Mouse (Mus musculus): ENCODE measurements around the gene Tenm2. TPM values are rescaled to one million over a fixed set of nuclear protein-coding genes. Genes with fewer than 3 reads are reported as not detected.

Tenm2 gene
- total and polyA plus RNA-seq, 3 experiments, result not detected

- no peaks in the 10 kb centered on the region for H3K36me3 ChIP-seq (ENCODE audit: control insufficient read depth in 1 of 2, insufficient read depth in 2 of 2, low read length in 2 of 2)
- no peak overlapping the region for H3K27ac ChIP-seq (ENCODE audit: control insufficient read depth, low read depth, low read length)
- H3K9me3 ChIP-seq (replicated peaks; ENCODE audit: insufficient read depth, low read length), result no peaks in the 10 kb centered on the region
- no peak overlapping the region for H3K9ac ChIP-seq (ENCODE audit: control insufficient read depth, low read depth, low read length, poor library complexity, severe bottlenecking)
- no peak for TF ChIP-seq BHLHE40 (IDR thresholded peaks at IDR 0.05; ENCODE audit: borderline replicate concordance, low read depth, low read length)
- no peak for TF ChIP-seq MAZ (IDR thresholded peaks at IDR 0.05; ENCODE audit: low read depth, low read length)
- no peak for TF ChIP-seq CTCF (IDR thresholded peaks at IDR 0.05 in 2 of 3, conservative IDR thresholded peaks at IDR 0.05 in 1 of 3; ENCODE audit: control insufficient read depth in 1 of 3, insufficient read depth in 1 of 3, low read depth in 2 of 3, low read length in 3 of 3, poor library complexity in 1 of 3, severe bottlenecking in 1 of 3)
- TF ChIP-seq RAD21 (IDR thresholded peaks at IDR 0.05; ENCODE audit: low read depth, low read length), result no peak
- no peak for TF ChIP-seq CHD2 (IDR thresholded peaks at IDR 0.05; ENCODE audit: low read length)
- no peaks in the 10 kb centered on the region for H3K4me1 ChIP-seq (ENCODE audit: control insufficient read depth in 1 of 2, insufficient read depth in 2 of 2, low read length in 2 of 2)
- no peak overlapping the region for H3K4me3 ChIP-seq (ENCODE audit: control insufficient read depth in 1 of 2, insufficient read depth in 1 of 2, low read depth in 2 of 2, low read length in 2 of 2)
- no peaks in the 10 kb centered on the region for H3K79me2 ChIP-seq (ENCODE audit: control insufficient read depth, insufficient read depth, low read length, poor library complexity)
- DNase-seq (ENCODE audit: low read depth, low spot score), result no peak
- no peaks in the 10 kb centered on the region for H3K27me3 ChIP-seq (ENCODE audit: control insufficient read depth in 1 of 2, insufficient read depth in 2 of 2, low read length in 2 of 2)
Observed at GRCm38 (mm10) chr11:36350264-36350663, 885.5 kb downstream of the Tenm2 start.

DNA sequence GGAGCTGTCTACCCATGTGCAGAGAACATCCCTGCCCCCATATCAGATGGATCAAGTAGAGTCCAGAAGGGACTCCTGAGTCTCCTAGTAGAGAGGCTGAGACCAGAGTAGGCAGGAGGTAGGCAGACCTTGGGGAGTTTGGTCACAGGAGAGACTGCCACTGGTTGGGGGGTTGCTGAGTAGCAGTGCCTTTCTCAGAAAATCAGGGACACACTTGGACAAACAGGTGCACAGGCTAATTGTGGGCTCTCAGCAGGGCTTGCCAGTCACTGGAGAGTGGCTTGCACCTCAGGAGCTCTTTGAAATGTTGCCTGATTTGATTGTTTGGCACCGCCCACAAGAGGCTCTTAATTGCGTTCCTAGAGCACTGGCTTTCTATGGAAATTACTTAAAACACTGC, 885.9 kb downstream of the Tenm2 start:
- Histone ChIP-seq H3K79me2 (ENCODE audit: control insufficient read depth, insufficient read depth, low read length, poor library complexity) (no peaks in the 10 kb centered on the region), H3K4me1 (ENCODE audit: control insufficient read depth in 1 of 2, insufficient read depth in 2 of 2, low read length in 2 of 2) (no peaks in the 10 kb centered on the region), H3K4me3 (ENCODE audit: control insufficient read depth in 1 of 2, insufficient read depth in 1 of 2, low read depth in 2 of 2, low read length in 2 of 2) (no peak overlapping the region), H3K27me3 (ENCODE audit: control insufficient read depth in 1 of 2, insufficient read depth in 2 of 2, low read length in 2 of 2) (no peaks in the 10 kb centered on the region), H3K36me3 (ENCODE audit: control insufficient read depth in 1 of 2, insufficient read depth in 2 of 2, low read length in 2 of 2) (no peaks in the 10 kb centered on the region), H3K27ac (ENCODE audit: control insufficient read depth, low read depth, low read length) (no peak overlapping the region), H3K9ac (ENCODE audit: control insufficient read depth, low read depth, low read length, poor library complexity, severe bottlenecking) (no peak overlapping the region), H3K9me3 (replicated peaks; ENCODE audit: insufficient read depth, low read length) (no peaks in the 10 kb centered on the region)
- TF ChIP-seq MAFK (IDR thresholded peaks at IDR 0.05; ENCODE audit: borderline replicate concordance, low read depth, low read length), result no peak
- no peak for TF ChIP-seq TCF12 (IDR thresholded peaks at IDR 0.05; ENCODE audit: low read depth, low read length)
- TF ChIP-seq ZC3H11A (IDR thresholded peaks at IDR 0.05; ENCODE audit: low read depth, low read length), result no peak
- TF ChIP-seq UBTF (IDR thresholded peaks at IDR 0.05; ENCODE audit: borderline replicate concordance, insufficient read depth, low read depth, low read length), result no peak
- no peak for TF ChIP-seq MYB (IDR thresholded peaks at IDR 0.05; ENCODE audit: low read depth, low read length)
- no peak for TF ChIP-seq EP300 (IDR thresholded peaks at IDR 0.05; ENCODE audit: low read depth in 1 of 2, low read length in 2 of 2)
- TF ChIP-seq NRF1 (IDR thresholded peaks at IDR 0.05; ENCODE audit: insufficient read depth, low read depth, low read length, poor library complexity, severe bottlenecking), result no peak
- no peak for TF ChIP-seq ZKSCAN1 (IDR thresholded peaks at IDR 0.05; ENCODE audit: low read depth, low read length)
- no peak for TF ChIP-seq MXI1 (IDR thresholded peaks at IDR 0.05; ENCODE audit: low read depth, low read length)
- TF ChIP-seq USF1 (IDR thresholded peaks at IDR 0.05; ENCODE audit: low read depth, low read length), result no peak
- TF ChIP-seq ETS1 (IDR thresholded peaks at IDR 0.05; ENCODE audit: low read depth, low read length), result no peak
- TF ChIP-seq MAZ (IDR thresholded peaks at IDR 0.05; ENCODE audit: low read depth, low read length), result no peak
- no peak for TF ChIP-seq CHD1 (IDR thresholded peaks at IDR 0.05; ENCODE audit: low read depth, low read length)
- no peak for TF ChIP-seq HCFC1 (IDR thresholded peaks at IDR 0.05; ENCODE audit: low read depth, low read length)
- no peak for TF ChIP-seq POLR2AphosphoS5 (IDR thresholded peaks at IDR 0.05; ENCODE audit: borderline replicate concordance, low read depth, low read length)
- no peak for TF ChIP-seq SMC3 (IDR thresholded peaks at IDR 0.05; ENCODE audit: low read depth, low read length)
- TF ChIP-seq GABPA (IDR thresholded peaks at IDR 0.05; ENCODE audit: low read depth, low read length), result no peak
- no peak for TF ChIP-seq JUND (IDR thresholded peaks at IDR 0.05; ENCODE audit: low read depth, low read length)
- no peak for TF ChIP-seq MEF2A (IDR thresholded peaks at IDR 0.05; ENCODE audit: extremely low read depth, insufficient replicate concordance, low read depth, low read length, poor library complexity, severe bottlenecking)
- DNase-seq (ENCODE audit: low read depth, low spot score), result no peak

Measured in MEL (cell line).